Mouse (Mus musculus) liver, embryonic 14.5 days (tissue): ENCODE results near the gene Elp4. TPM values are rescaled to one million over a fixed set of nuclear protein-coding genes. Genes with fewer than 3 reads are reported as not detected.
A peak's percentile ranks its signal among the peaks of the same experiment; 100 is the strongest.

Experiments used
- ATAC-seq: fragments of 200-750 bp; cut with Nextera tagmentation; 2 replicates; pipeline ENCODE4 v1.8.0; 2017; ENCODE audit warnings: moderate number of reproducible peaks, mild to moderate bottlenecking, moderate library complexity; ENCODE audit not compliant: insufficient read depth
- DNase-seq, 3 experiments: peaks; one replicate each; pipeline ENCODE4 v3.0.0-alpha.2; 2012 to 2013; ENCODE audit warnings: low read depth in 3 of 3, low spot score in 3 of 3
- H3K27ac ChIP-seq: fragments of 300-500 bp; sonication (generic); 2 replicates; pipeline ENCODE4 v1.5.1; 2014; ENCODE audit warnings: moderate library complexity, mild to moderate bottlenecking, control low read depth, inconsistent platforms
- H3K27me3 ChIP-seq: fragments of 300-500 bp; sonication (generic); 2 replicates; pipeline ENCODE4 v1.6.1; 2014; ENCODE audit warnings: mild to moderate bottlenecking, low read length, moderate library complexity; ENCODE audit not compliant: control insufficient read depth, insufficient read depth
- H3K36me3 ChIP-seq: fragments of 300-500 bp; sonication (generic); replicated peaks from 2 replicates; pipeline ENCODE4 v1.6.1; 2014; ENCODE audit warnings: low read depth; ENCODE audit not compliant: control insufficient read depth, insufficient read depth
- H3K4me1 ChIP-seq, 2 experiments: fragments of 200-500 bp in 1 of 2; fragments of 300-500 bp in 1 of 2; sonication (generic) in 1 of 2; replicated peaks; 2 replicates each; pipeline ENCODE4 v1.6.1; 2012 to 2014; ENCODE audit warnings: antibody characterized with exemption in 1 of 2, inconsistent platforms in 1 of 2, low read length in 1 of 2; ENCODE audit not compliant: control insufficient read depth in 2 of 2, insufficient read depth in 2 of 2
- H3K4me2 ChIP-seq: fragments of 300-500 bp; sonication (generic); 2 replicates; pipeline ENCODE4 v1.6.1; 2014; ENCODE audit warnings: low read depth, mild to moderate bottlenecking, control low read depth, moderate library complexity
- H3K4me3 ChIP-seq, 2 experiments: fragments of 200-500 bp in 1 of 2; fragments of 300-500 bp in 1 of 2; sonication (generic) in 1 of 2; 2 replicates each; pipeline ENCODE4 v1.5.1; 2012 to 2014; ENCODE audit warnings: low read depth in 2 of 2, low read length in 2 of 2, mild to moderate bottlenecking in 2 of 2, control low read depth in 1 of 2, inconsistent platforms in 1 of 2, moderate library complexity in 1 of 2; ENCODE audit not compliant: insufficient read depth in 1 of 2
- H3K9ac ChIP-seq: fragments of 300-500 bp; sonication (generic); replicated peaks from 2 replicates; pipeline ENCODE4 v1.6.1; 2014; ENCODE audit warnings: mild to moderate bottlenecking, control low read depth, moderate library complexity
- H3K9me3 ChIP-seq: fragments of 300-500 bp; sonication (generic); 2 replicates; pipeline ENCODE4 v1.6.1; 2016; ENCODE audit warnings: low read length, mixed read lengths; ENCODE audit not compliant: control insufficient read depth
- CTCF ChIP-seq: IDR thresholded peaks from 2 replicates; pipeline ENCODE4 v1.5.1; 2016; ENCODE audit warnings: antibody characterized with exemption, low read depth, control low read depth
- EP300 ChIP-seq: IDR thresholded peaks from 2 replicates; pipeline ENCODE4 v1.6.1; 2016; ENCODE audit warnings: antibody characterized with exemption, low read depth
- WGBS: fragments of 180-500 bp; shearing (Covaris S2); extraction: QIAGEN DNeasy Blood & Tissue Kit; methylation state at CpG from one replicate; pipeline ENCODE4 v1.1.7; 2014; ENCODE audit not compliant: insufficient replicate concordance; 5-methylcytosine and 5-hydroxymethylcytosine counted together
- polyA plus RNA-seq, 2 experiments: library from polyadenylated mRNA; depleted of rRNA in 1 of 2; stranded (reverse) in 1 of 2; unstranded in 1 of 2; fragments of >200 nt; fragmentation: Nextera tagmentation in 1 of 2; extraction: Ambion mirVana in 1 of 2; gene quantifications; 2 replicates each; pipeline versions ENCODE4 v1.2.1 to v1.2.3; 2012 to 2014

Gene Elp4
- polyA plus RNA-seq, 2 experiments: 5.3 to 11.8 TPM

GRCm38 (mm10) chr2:105769747-105770328, 134.5 kb downstream of the Elp4 start:
- DNase-seq (peak; percentile 59 to 71 (median 65)), ATAC-seq (peak; percentile 91)
- H3K27ac ChIP-seq: peak overlapping the region; percentile 41
- H3K4me3 ChIP-seq: no peak overlapping the region
- no peaks in the 10 kb centered on the region for H3K27me3 ChIP-seq
- peaks cover 11 to 18% of the 10 kb centered on the region in 2 experiments for H3K4me1 ChIP-seq
- WGBS: 26% methylated on average over 4 of the region's 4 CpGs
- TF ChIP-seq EP300 (peak; percentile 97), CTCF (no peak)
- H3K9me3 ChIP-seq: no peaks in the 10 kb centered on the region
- no peak overlapping the region for H3K9ac ChIP-seq
- H3K36me3 ChIP-seq: no peaks in the 10 kb centered on the region
- peak overlapping the region; percentile 25 for H3K4me2 ChIP-seq

DNA sequence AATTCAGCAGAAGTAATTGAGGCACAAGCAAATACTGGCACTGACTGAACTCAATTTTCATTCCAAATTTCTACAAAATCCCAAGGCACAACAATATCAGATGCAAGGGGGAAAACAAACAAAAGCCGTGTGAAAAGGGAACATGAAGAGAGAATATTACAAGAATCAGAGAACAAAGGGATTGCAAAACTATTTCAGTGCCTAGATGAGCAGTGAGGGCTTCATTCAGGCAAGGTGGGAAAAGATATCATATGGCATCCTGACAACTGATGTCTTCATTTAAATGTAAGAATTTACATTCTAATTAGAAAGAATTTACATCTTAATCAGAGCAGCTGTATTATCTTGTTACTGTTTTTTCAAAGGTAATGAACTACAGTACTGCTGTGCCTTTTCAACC, 150.9 kb downstream of the Elp4 start:
- 0 out of 4 replicates have a peak, but pooled peaks cover 0 to 2% of the 10 kb centered on the region in 2 experiments for H3K4me1 ChIP-seq
- no peak overlapping the region for H3K9ac ChIP-seq
- no peak overlapping the region for H3K4me2 ChIP-seq
- 58% methylated on average over 1 of the region's 1 CpGs for WGBS
- H3K27me3 ChIP-seq: no peaks in the 10 kb centered on the region
- no peak for ATAC-seq
- no peak for DNase-seq
- no peak for TF ChIP-seq CTCF
- no peak for TF ChIP-seq EP300
- H3K27ac ChIP-seq: no peak overlapping the region
- no peaks in the 10 kb centered on the region for H3K9me3 ChIP-seq
- H3K4me3 ChIP-seq: no peak overlapping the region
- H3K36me3 ChIP-seq: no peaks in the 10 kb centered on the region

DNA sequence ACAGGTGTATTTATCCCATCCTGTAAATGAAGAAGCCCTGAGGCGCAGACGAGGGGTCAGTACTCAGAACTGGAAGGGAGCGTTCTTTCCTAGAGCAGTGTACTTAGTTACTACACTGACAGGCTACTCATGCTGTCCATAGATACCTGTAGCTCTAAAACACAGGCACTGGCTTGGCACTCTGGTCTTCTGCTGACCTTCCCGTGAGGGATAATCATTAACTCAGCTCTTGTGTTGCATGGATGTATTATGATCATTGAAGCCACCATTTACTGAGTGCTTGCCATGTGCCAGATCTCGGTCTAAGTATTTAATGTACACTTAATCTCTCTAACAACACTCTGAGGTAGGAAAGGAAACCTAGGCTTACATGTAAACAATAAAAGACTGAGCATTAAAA, 155.3 kb downstream of the Elp4 start:
- H3K27me3 ChIP-seq: no peaks in the 10 kb centered on the region
- TF ChIP-seq EP300 (no peak), CTCF (no peak)
- 0 out of 4 replicates have a peak, but pooled peaks cover 0 to 2% of the 10 kb centered on the region in 2 experiments for H3K4me1 ChIP-seq
- 74% methylated on average over 5 of the region's 5 CpGs for whole genome bisulfite sequencing
- H3K36me3 ChIP-seq: no peaks in the 10 kb centered on the region
- no peak overlapping the region for H3K4me2 ChIP-seq
- H3K9me3 ChIP-seq: no peaks in the 10 kb centered on the region
- no peak overlapping the region for H3K27ac ChIP-seq
- H3K9ac ChIP-seq: no peak overlapping the region
- H3K4me3 ChIP-seq: no peak overlapping the region
- DNase-seq (no peak), ATAC-seq (no peak)

DNA sequence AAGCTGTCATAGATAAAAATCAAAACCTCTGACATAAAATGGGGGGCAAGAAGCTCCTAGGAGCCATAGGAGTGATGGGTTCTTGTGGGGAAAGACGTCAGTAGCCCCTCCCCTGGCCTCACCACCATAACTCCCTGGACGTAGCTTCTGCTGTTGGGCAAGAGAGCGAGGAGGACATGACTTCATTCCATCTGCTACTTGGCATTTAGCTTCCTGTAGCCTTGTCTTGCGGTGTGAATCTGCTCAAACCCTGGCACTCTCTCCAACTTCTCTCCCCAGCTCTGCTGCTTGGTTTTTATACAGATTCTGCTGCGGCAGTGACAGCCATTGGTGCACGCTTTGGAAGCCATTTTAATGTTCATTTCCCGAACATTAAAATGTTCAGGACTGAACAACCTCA, 157.5 kb downstream of the Elp4 start:
- ATAC-seq (no peak), DNase-seq (no peak)
- H3K9ac ChIP-seq: no peak overlapping the region
- no peak overlapping the region for H3K4me3 ChIP-seq
- H3K4me1 ChIP-seq: 0 out of 4 replicates have a peak, but pooled peaks cover 0 to 2% of the 10 kb centered on the region in 2 experiments
- H3K4me2 ChIP-seq: no peak overlapping the region
- H3K27ac ChIP-seq: no peak overlapping the region
- WGBS: 58% methylated on average over 7 of the region's 7 CpGs
- TF ChIP-seq EP300 (no peak), CTCF (no peak)
- H3K9me3 ChIP-seq: no peaks in the 10 kb centered on the region
- H3K27me3 ChIP-seq: no peaks in the 10 kb centered on the region
- no peaks in the 10 kb centered on the region for H3K36me3 ChIP-seq

- ATAC-seq (no peak), DNase-seq (no peak)
- Histone ChIP-seq H3K36me3 (no peaks in the 10 kb centered on the region), H3K27ac (no peak overlapping the region), H3K9ac (no peak overlapping the region), H3K4me1 (no peaks in the 10 kb centered on the region), H3K27me3 (no peaks in the 10 kb centered on the region), H3K9me3 (no peaks in the 10 kb centered on the region), H3K4me3 (no peak overlapping the region), H3K4me2 (no peak overlapping the region)
- TF ChIP-seq EP300 (no peak), CTCF (no peak)
Measured at GRCm38 (mm10) chr2:105736166-105736565, 168.2 kb downstream of the Elp4 start.
